Mouse (Mus musculus) lung, embryonic 14.5 days (tissue): ENCODE measurements around the gene Ddit4. TPM values are rescaled to one million over a fixed set of nuclear protein-coding genes. Genes with fewer than 3 reads are reported as not detected.
A peak's percentile ranks its signal among the peaks of the same experiment; 100 is the strongest.

ENCODE experiments used
- ATAC-seq: fragments of 200-750 bp; cut with Nextera tagmentation; 2 replicates; pipeline ENCODE4 v1.8.0; 2017; ENCODE audit warnings: mild to moderate bottlenecking, moderate TSS enrichment, moderate library complexity; ENCODE audit not compliant: insufficient read depth
- DNase-seq: peaks from one replicate; pipeline ENCODE4 v3.0.0-alpha.2; 2015
- H3K27ac ChIP-seq: fragments of 300-500 bp; sonication (generic); 2 replicates; pipeline ENCODE4 v1.5.1; 2014; ENCODE audit warnings: low read depth, mild to moderate bottlenecking, moderate library complexity
- H3K27me3 ChIP-seq: fragments of 300-500 bp; sonication (generic); 2 replicates; pipeline ENCODE4 v1.6.1; 2014; ENCODE audit warnings: low read length, control low read depth; ENCODE audit not compliant: insufficient read depth
- H3K36me3 ChIP-seq: fragments of 300-500 bp; sonication (generic); 2 replicates; pipeline ENCODE4 v1.6.1; 2014; ENCODE audit warnings: control low read depth; ENCODE audit not compliant: insufficient read depth
- H3K4me1 ChIP-seq: fragments of 300-500 bp; sonication (generic); 2 replicates; pipeline ENCODE4 v1.6.1; 2014; ENCODE audit warnings: antibody characterized with exemption, control low read depth; ENCODE audit not compliant: insufficient read depth
- H3K4me2 ChIP-seq: fragments of 300-500 bp; sonication (generic); 2 replicates; pipeline ENCODE4 v1.6.1; 2014; ENCODE audit warnings: mild to moderate bottlenecking
- H3K4me3 ChIP-seq: fragments of 300-500 bp; sonication (generic); 2 replicates; pipeline ENCODE4 v1.5.1; 2014; ENCODE audit warnings: low read depth, low read length
- H3K9ac ChIP-seq: fragments of 300-500 bp; sonication (generic); 2 replicates; pipeline ENCODE4 v1.6.1; 2014
- H3K9me3 ChIP-seq: fragments of 300-500 bp; sonication (generic); 2 replicates; pipeline ENCODE4 v1.6.1; 2016; ENCODE audit warnings: low read depth, low read length, control low read depth
- CTCF ChIP-seq: IDR thresholded peaks from 2 replicates; pipeline ENCODE4 v1.5.1; 2016; ENCODE audit warnings: antibody characterized with exemption, low read depth
- WGBS: fragments of 180-500 bp; shearing (Covaris S2); extraction: QIAGEN DNeasy Blood & Tissue Kit; methylation state at CpG from one replicate; pipeline ENCODE4 v1.1.7; 2014; 5-methylcytosine and 5-hydroxymethylcytosine counted together
- polyA plus RNA-seq: library from polyadenylated mRNA; unstranded; fragments of >200 nt; fragmentation: Nextera tagmentation; extraction: Ambion mirVana; gene quantifications from 2 replicates; pipeline ENCODE4 v1.2.1, GENCODE M21; 2014

Ddit4 gene
- polyA plus RNA-seq, 1 experiment from 2014 or later, result 3.5 TPM

GRCm38 (mm10) chr10:59965362-59965695, 13.7 kb upstream of the Ddit4 start:
- no peaks in the 10 kb centered on the region for H3K9me3 ChIP-seq
- peak overlapping the region; percentile 33; the same call in 1 of the 2 replicates for H3K9ac ChIP-seq
- DNase-seq, result no peak
- H3K36me3 ChIP-seq, result no peaks in the 10 kb centered on the region
- ATAC-seq, result no peak
- no peaks in the 10 kb centered on the region for H3K27me3 ChIP-seq
- H3K4me3 ChIP-seq, result no peak overlapping the region
- peaks cover 14% of the 10 kb centered on the region for H3K4me1 ChIP-seq
- 29% methylated on average over 9 of the region's 9 CpGs for WGBS
- TF ChIP-seq CTCF, result no peak
- peak overlapping the region; percentile 50 for H3K4me2 ChIP-seq
- H3K27ac ChIP-seq, result peak overlapping the region; percentile 78

GRCm38 (mm10) chr10:59964504-59965361, 13.1 kb upstream of the Ddit4 start:
- Histone ChIP-seq H3K27ac (peak overlapping the region; percentile 78), H3K9ac (peak overlapping the region; percentile 33; the same call in 1 of the 2 replicates), H3K4me1 (peaks cover 12% of the 10 kb centered on the region), H3K4me2 (peak overlapping the region; percentile 50), H3K9me3 (no peaks in the 10 kb centered on the region), H3K36me3 (no peaks in the 10 kb centered on the region), H3K27me3 (no peaks in the 10 kb centered on the region), H3K4me3 (no peak overlapping the region; the same call in 1 of the 2 replicates)
- TF ChIP-seq CTCF, result no peak
- ATAC-seq (peak; percentile 86), DNase-seq (peak; percentile 81)
- WGBS, result 6% methylated on average over 21 of the region's 23 CpGs

- ATAC-seq (no peak), DNase-seq (peak; percentile 9)
- Histone ChIP-seq H3K9ac (no peak overlapping the region), H3K4me3 (no peak overlapping the region), H3K4me1 (peaks cover 12% of the 10 kb centered on the region), H3K4me2 (no peak overlapping the region), H3K9me3 (no peaks in the 10 kb centered on the region), H3K36me3 (no peaks in the 10 kb centered on the region), H3K27ac (peak overlapping the region; percentile 78; the same call in 1 of the 2 replicates), H3K27me3 (no peaks in the 10 kb centered on the region)
- WGBS, result 49% methylated on average over 2 of the region's 2 CpGs
- TF ChIP-seq CTCF, result no peak
Observed at GRCm38 (mm10) chr10:59963609-59964008, 12.0 kb upstream of the Ddit4 start.

GRCm38 (mm10) chr10:59959517-59959916, 7.9 kb upstream of the Ddit4 start:
- Histone ChIP-seq H3K27me3 (no peaks in the 10 kb centered on the region), H3K36me3 (no peaks in the 10 kb centered on the region), H3K9ac (no peak overlapping the region), H3K4me3 (no peak overlapping the region), H3K27ac (no peak overlapping the region), H3K9me3 (no peaks in the 10 kb centered on the region), H3K4me1 (no peaks in the 10 kb centered on the region), H3K4me2 (no peak overlapping the region)
- DNase-seq (no peak), ATAC-seq (no peak)
- 71% methylated on average over 12 of the region's 12 CpGs for whole genome bisulfite sequencing
- no peak for TF ChIP-seq CTCF

GRCm38 (mm10) chr10:59958458-59958857, 6.8 kb upstream of the Ddit4 start:
- TF ChIP-seq CTCF, result no peak
- DNase-seq (no peak), ATAC-seq (no peak)
- H3K36me3 ChIP-seq, result no peaks in the 10 kb centered on the region
- no peak overlapping the region for H3K27ac ChIP-seq
- no peaks in the 10 kb centered on the region for H3K9me3 ChIP-seq
- no peaks in the 10 kb centered on the region for H3K27me3 ChIP-seq
- 50% methylated on average over 5 of the region's 5 CpGs for WGBS
- H3K9ac ChIP-seq, result no peak overlapping the region; the same call in 1 of the 2 replicates
- H3K4me1 ChIP-seq, result no peaks in the 10 kb centered on the region
- H3K4me2 ChIP-seq, result no peak overlapping the region
- no peak overlapping the region for H3K4me3 ChIP-seq

- no peaks in the 10 kb centered on the region for H3K9me3 ChIP-seq
- TF ChIP-seq CTCF, result no peak
- H3K9ac ChIP-seq, result no peak overlapping the region
- H3K4me1 ChIP-seq, result peaks cover 4% of the 10 kb centered on the region; the same call in 1 of the 2 replicates
- DNase-seq (peak; percentile 13), ATAC-seq (no peak)
- H3K4me2 ChIP-seq, result peak overlapping the region; percentile 12; the same call in 1 of the 2 replicates
- H3K27me3 ChIP-seq, result no peaks in the 10 kb centered on the region
- H3K4me3 ChIP-seq, result no peak overlapping the region
- H3K36me3 ChIP-seq, result no peaks in the 10 kb centered on the region
- H3K27ac ChIP-seq, result no peak overlapping the region
- WGBS, result 29% methylated on average over 25 of the region's 25 CpGs
Observed at GRCm38 (mm10) chr10:59957171-59958149, 5.8 kb upstream of the Ddit4 start.
